Mouse (Mus musculus): ENCODE data around the gene Gramd1a.

DNA sequence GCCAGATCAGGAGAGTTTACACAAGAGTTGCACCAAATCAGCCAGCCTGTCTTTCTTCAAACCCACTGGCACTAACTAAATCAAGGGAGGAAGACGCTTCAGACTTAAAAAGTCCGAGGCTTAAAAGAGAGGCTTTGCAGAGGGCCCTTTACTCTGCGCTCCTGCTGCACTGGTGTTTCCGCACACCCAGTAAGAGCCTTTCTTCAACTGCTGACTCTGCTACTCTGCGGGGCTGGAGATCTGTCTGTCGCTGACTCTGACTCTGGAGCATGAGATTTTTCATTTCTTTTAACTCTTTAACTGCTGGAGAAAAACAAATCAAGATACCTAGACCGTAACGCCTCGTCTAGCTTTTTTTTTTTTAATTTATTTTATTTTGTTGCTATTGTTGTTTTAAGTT is 71.6 kb downstream of the Gramd1a start:
- no peak for TF ChIP-seq EP300 (IDR thresholded peaks at IDR 0.05; ENCODE audit: insufficient read depth, low read depth, low read length)
- no peak for TF ChIP-seq CTCF (IDR thresholded peaks at IDR 0.05; ENCODE audit: low read depth, low read length)
